Mouse (Mus musculus) cerebellum, adult 11-12 months (tissue): Measurements from ENCODE around the gene Psmf1.

Experiments
- DNase-seq: peaks from one replicate; pipeline ENCODE4 v3.0.0; 2022

The Psmf1 gene

DNA sequence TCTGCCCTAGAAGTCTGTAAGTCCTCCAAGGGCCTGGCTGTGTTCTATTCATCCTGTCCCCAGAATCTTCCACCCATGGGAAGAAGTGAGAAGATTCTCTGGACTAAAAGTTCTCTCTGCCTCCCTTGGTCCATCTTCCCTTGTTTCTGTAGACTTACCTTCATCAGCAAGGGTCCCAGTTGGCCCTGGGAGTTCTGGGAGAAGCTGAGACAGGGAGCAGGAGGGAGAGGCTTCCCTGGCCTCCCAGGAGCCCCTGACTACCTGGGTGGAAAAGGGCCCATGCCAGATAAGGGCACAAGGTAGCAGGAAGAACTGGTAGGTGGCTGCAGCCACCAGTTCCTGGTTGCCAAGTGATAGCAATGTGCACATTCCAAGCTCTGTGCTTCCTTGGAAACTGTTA is at the start of gene Psmf1:
Gene Psmf1 (minus strand): TSS at position 342 of the 400 bp plus-strand sequence.
- no peak for DNase-seq

- no peak for DNase-seq
Observed at GRCm38 (mm10) chr2:151791156-151791555, 47.2 kb upstream of the Psmf1 start.

DNA sequence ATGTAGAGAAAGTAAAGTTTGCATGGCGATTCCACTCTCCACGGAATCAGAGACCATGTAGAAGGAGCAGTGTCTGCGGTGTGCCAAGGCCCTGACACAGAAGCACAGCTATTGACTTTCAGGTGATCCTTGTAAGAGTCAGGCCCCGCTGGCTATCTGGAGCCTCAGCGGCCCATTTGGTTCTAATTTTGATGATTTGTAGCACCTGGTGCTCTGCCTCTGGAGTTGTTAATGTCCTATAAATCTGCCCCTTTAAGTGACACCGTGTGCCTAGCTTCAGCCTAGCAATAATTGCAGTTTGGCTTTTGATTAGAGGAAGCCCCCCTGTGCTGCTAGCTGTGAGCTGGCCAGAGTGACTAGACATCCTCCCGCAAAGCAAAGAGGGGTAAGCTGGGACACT is 46.2 kb upstream of the Psmf1 start:
- DNase-seq, result no peak

GRCm38 (mm10) chr2:151788221-151788977 is 44.4 kb upstream of the Psmf1 start:
- DNase-seq, result no peak

- DNase-seq, result no peak
Observed at GRCm38 (mm10) chr2:151783493-151783892, 39.5 kb upstream of the Psmf1 start.

GRCm38 (mm10) chr2:151777366-151777765 is 33.4 kb upstream of the Psmf1 start:
- no peak for DNase-seq

DNA sequence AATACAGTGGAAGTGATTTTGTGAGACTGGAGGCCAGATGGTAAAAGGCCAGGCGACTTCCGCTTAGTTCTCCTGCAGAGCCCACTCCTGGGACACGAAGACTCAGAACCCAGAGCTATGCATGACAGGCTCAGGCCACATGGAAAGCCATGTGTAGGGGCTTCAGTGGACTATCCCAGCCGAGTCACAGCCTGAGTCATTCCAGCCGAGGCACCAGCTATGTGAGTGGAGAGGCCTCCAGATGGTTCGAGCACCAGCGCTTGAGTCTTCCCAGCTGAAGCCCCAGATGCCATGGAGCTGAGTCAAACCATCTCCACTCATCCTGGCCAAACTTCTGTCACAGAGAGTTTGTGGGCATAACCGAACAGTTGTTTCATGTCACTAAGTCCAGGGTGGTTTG is 29.5 kb upstream of the Psmf1 start:
- DNase-seq, result no peak

DNA sequence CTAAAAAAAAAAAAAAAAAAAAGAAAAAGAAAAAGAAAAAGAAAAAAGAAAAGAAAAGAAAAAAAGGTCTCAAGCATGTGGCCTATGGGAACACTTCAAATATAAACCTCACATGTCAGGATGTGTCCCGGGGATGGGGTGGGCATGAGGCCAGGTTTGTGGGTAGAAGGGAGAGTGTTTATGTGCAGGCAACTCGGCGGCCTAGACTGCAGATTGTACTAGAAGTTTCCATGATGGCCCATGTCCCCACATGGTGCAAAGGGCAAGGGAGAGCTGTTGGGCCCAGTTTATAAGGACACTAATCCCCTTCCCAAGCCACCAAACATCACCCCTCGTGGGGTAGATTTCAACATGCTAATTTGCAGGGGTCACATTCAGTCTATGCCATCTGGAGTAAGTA is 28.2 kb upstream of the Psmf1 start:
- DNase-seq, result no peak

DNA sequence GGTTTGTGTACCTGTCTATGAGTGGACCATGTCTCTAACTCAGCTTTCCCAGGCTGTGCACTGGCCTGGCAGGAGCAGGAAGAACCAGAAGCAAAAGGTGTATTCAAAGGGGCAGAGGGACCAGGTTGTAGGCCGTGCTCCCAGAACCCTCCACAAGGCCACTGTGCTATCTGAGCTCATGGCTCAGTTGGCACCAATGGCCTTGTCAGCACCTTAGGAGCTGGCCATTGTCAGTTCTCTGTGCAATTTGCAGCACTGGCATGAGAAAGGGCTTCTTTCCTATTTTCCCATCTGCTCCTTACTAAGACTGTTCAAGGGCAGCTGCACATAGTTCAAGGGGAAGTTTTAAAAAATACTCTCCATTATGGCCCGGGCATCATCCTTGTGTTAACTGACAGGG is 20.6 kb upstream of the Psmf1 start:
- no peak for DNase-seq

- no peak for DNase-seq
Observed at GRCm38 (mm10) chr2:151758806-151759353, 14.9 kb upstream of the Psmf1 start.

GRCm38 (mm10) chr2:151757451-151757850 is 13.5 kb upstream of the Psmf1 start:
- DNase-seq, result no peak

DNA sequence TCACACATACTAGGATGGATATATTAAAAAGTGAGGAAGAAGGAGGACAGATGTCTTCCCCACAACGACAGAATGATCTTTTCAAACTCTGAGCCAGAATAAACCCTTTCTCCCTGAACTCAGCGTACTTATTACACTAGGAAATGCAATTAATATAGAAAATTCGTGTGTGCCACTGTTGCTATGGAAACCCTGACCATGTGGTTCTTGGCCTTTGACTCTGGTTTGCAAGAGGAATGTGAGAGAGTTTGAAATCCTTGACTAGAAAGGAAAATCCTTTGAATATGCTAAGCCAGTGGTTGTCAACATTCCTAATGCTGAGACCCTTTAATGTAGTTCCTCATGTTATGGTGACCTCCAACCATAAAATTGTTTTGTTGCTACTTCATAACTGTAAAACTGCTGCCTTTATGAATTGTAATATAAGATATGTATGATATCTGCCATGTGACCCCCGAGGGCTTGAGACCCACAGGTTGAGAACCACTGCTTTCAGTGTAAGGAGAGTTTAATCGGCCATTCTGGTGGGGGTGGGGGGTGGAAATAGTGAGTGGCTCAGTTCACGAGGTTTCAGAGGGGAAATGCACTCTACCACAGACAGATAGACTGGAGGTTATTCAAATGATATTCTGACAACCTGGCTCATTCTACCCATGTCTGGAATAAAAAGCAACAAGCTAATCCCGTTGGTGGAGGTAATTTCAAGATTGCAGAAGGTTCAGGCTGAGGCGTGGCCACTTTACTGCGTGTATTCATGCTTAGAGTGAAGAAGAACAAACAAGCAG is 12.5 kb upstream of the Psmf1 start:
- no peak for DNase-seq

- no peak for DNase-seq
Observed at GRCm38 (mm10) chr2:151751330-151751729, 7.3 kb upstream of the Psmf1 start.

DNA sequence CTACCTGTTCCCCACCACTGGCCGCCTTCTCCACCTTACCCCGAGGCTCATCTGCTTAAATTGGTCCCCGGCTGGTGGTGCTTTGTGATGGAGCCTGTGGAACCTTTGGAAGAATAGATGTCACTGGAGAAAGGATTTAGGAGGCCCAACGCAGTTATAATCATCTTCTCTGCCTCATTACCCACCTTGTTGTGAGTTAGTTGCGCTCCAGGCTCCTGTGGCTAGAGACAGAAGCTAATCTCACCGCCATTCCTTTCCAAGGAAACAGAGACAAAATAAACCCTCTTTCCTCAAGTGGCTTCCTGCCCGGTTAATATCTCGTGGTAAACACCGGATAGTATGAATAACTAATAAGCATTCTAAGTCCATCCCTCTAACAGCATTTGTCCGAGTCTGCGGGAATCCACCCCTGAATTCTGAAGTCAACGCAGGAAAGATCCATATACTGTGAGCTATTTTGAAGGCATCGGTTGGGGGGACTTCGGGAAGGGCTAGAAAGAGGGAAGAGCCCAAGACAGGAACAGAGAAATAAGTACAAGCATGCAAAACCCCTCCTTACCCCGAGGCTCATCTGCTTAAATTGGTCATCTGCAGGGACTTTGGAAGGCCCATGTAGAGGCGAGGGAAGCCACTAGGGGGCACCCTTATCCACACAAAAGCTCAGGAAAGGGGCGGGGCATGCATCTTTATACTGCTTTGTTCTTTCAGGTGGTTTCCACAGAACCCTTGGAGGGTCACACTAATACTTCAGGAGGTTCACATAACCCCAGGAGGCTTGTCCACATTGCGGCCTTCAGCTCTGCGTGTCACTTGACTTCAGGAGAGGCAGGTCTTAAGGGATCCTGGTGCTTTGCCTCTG is 4.1 kb upstream of the Psmf1 start:
- peak; percentile 21 for DNase-seq

DNA sequence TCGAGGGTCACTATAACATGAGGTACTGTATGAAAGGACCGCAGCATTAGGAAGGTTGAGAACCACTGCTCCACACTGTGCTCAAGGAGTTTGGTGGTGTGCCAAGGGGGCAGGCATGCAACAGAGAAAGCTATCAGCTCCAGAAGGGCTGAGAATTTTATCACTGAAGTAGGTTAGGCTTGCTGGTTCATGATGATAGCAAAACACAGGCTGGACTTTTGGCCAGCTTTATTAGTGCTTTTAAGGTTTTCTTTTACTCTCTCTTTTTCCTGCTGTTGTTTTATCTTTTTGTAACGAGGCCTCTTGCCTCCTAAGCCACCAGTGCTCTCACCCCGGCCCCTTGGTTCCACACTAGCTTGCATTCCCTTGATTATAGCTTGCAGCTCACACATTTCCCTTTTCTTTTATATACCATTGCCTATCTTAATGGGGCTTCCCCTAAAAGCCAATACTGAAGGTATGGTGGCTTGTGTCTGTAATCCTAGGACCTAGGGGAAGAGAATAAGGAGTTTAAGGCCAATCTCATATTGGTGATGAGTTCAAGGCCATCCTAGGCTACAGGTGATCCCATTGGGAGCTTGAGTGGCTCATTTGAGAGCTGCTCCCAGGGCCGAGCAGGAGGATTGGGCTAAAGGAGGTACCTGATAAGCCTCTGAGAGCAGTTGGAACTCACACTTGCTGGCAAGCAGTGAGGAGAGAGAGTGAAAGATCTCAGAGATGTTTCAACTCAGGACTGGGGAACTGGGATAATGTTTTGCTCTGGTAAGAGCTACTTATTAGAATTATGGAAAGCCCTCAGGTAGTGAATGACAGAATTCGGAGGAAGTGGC is 921 bp downstream of the Psmf1 start:
- no peak for DNase-seq

DNA sequence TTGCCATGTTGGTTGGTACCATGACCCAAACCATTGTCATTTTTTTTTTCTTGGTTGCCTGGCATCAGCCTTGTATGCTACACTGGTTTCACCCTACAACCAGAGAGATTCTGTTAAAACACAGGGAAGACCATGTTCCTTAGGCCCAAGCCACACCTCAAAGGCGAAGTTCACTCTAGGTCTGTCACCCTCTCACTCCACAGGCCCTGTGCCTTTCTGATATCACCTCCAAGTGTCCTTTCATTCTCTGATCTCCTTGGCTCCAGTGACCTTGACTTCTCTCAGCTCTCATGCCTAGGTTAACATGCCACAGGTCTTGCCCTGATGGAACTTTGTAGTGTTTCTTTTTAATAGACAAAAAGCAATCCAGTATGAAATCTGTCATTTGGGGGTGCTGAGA is 1.9 kb downstream of the Psmf1 start:
- no peak for DNase-seq

GRCm38 (mm10) chr2:151740741-151741526 is 3.1 kb downstream of the Psmf1 start:
- peak; percentile 86 for DNase-seq

DNA sequence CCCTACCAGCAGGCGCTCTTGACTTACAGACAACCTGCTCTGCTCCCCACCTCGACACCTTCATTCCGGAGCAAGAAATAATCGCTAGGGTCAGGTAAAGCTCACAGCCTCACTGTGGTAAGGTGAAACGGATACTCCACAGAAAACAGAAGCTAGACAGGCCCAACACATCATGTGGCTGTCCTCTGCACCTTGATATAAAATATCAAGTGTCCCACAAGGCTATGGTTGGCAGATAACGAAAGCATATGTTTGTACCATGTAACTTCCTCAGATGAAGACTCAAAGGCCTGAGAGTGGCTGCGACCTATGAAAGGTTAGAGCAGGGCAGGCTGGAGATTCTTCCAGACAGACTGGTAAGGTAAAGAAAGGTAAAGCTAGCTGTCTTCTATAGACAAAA is 4.5 kb downstream of the Psmf1 start:
- no peak for DNase-seq

DNA sequence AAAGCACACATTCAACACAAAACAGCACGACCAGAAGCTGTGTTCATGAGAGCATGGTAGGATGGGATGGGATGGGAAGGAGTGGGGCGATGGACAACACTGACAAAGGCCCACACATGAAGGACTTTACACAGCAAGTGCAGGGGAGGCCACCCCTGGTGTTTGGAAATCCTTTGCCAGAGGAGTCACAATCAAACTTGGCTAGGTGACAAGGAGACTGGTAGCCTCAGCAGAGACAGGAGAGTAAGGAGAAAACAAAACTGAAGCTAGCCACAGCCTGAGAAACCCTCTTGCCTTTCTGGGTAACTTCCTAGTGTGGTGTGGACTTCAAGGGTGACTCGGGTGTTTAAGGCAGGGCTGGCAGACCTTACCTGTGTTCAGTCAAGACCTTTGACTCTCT is 4.9 kb downstream of the Psmf1 start:
- no peak for DNase-seq

- no peak for DNase-seq
Observed at GRCm38 (mm10) chr2:151738460-151738859, 5.5 kb downstream of the Psmf1 start.

DNA sequence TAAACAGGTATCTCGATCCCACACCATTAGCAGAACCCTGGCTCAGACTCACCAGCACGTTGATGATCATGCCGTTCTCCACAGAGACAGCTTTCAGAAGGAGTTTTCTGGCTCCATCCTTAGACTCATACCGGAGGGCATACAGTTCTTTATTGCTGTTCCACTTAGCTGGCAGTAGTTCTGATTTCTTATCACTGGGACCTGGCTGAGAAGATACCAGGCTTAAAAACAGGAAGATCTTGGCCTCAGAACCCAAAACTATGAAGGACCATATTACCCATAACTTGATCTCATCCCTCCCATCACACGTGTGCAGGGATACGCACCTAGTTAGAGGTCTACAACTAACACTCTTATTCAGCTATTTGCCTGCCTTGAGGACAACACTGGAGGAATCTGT is 8.6 kb downstream of the Psmf1 start:
- DNase-seq, result no peak
